Mouse (Mus musculus) spleen, adult 2 months (tissue): ENCODE measurements around the gene Milr1.

Experiments used
- CTCF ChIP-seq: fragments of 200-500 bp; IDR thresholded peaks from 2 replicates; pipeline ENCODE4 v1.5.1; 2011; ENCODE audit warnings: mild to moderate bottlenecking, inconsistent platforms; ENCODE audit not compliant: insufficient read depth, insufficient read length, insufficient replicate concordance; ENCODE audit errors: extremely low read depth
- POLR2A ChIP-seq: fragments of 200-500 bp; IDR thresholded peaks from 2 replicates; pipeline ENCODE4 v1.6.1; 2011; ENCODE audit warnings: low read depth, low read length, inconsistent platforms

- TF ChIP-seq POLR2A (no peak), CTCF (no peak)
These were observed 9.8 kb upstream of the Milr1 start for GRCm38 (mm10) chr11:106741232-106741631.
